Mouse (Mus musculus): ENCODE data around the gene Arpc5l.

The Arpc5l gene

DNA sequence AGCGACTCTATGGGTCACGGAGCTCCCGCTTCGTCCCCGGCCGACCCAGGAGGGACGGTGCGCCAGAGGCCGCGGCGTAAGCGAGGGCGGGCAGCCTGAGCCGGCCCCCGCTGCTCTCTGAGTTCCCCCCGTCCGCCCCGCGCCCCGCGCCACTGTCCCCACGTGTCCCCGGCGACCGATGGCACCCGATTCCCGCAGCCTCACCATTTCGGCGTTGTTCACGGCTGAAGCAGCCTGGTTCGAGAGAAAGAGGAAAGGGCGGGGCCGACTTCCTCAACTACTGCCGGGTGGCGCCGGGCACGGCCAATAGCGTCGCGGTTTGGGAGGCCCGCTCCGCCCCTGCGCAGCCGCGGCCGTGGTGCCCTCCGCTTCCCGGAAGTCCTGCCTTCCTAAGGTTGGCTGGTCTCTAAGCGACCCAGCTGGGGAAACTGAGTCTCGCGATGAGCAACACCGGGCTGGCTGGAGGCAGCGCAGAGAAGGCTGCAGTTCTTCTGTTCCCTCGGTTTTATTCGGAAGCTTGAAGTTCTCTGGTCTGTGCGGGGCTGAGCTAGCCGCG is at the start of gene Arpc5l:
Arpc5l (plus strand) TSS at position 469 of the 556 bp plus-strand sequence.
- DNase-seq (ENCODE audit: low read depth, low spot score), result peak; percentile 85

DNA sequence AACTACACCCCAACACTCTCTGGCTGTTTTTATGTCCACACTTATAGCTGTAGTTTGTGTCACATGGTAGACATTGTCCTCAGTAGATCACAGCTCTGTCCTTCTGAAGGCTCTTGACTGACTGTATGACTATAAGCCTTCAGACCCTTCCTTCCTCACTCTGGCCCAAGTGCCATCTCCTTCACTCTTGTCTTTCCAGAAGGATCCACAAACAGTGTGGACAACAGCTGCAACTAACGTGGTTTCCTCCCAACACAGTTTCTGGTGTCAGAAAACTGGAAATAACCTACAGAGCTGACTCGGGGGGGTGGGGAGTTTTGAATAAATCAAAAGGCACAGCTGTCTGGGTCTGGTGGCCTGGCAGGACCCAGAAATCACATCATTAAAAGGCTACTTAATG is 49.1 kb upstream of the Arpc5l start:
- DNase-seq (ENCODE audit: low read depth, low spot score), result no peak

DNA sequence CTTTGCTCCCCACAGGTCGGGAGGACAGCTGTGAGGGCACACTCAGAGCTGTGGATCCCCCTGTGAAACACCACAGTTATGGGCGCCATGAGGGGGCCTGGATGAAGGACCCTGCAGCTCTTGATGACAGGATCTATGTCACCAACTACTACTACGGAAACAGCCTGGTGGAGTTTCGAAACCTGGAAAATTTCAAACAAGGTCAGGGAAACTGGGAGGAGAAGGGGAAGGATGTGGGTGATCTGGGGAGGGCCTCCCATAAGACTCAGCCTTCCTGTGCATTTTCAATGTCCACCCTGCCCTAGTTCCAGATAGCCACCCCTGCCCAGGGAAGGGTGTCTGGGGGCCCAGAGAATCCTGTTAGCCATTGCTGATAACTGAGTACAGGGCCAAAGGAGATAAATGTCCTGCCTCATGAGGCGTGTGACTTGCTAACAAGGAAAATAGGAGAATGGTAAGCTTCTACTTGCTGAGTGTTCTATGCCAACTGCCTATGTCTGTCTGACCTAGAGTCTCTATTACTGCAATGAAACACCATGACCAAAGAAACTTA is 47.4 kb upstream of the Arpc5l start:
- no peak for DNase-seq (ENCODE audit: low read depth, low spot score)

DNA sequence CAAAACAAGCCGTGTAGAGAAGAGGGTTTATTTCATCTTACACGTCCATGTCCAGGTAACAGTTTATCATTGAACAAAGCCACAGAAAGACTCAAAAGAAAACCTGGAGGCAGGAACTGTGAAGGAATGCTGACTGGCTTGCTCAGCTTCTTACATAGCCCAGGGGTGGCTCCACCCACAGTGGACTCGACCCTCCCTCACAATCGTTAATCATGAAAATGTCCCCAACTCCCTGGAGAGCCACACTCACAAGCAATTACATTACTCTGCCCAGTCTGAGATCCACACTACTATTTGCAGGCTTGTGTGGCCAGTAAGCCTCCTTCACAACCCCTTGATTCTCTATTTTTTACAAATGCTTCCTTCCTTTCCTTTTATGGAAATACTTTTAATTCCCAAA is 41.0 kb upstream of the Arpc5l start:
- peak; percentile 71 for DNase-seq (ENCODE audit: low read depth, low spot score)

DNA sequence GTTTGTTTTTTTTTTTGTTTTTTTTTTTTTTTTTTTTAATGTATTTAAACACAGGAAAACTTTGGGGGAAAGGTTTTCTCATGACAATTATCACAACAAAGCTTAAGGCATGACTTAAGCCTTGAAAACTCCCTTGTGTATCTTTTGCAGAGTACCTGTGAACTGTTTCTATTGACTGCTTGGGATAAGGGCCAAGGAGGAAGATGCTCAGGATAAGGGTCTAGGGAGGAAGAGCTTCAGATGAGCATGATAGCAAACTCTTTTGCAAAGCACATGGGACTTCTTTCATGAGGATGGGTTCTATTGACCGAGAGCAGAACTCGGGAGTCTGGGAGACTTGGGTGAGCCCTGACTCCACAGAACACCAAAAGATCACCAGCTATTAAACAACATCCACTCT is 35.5 kb upstream of the Arpc5l start:
- DNase-seq (ENCODE audit: low read depth, low spot score), result no peak

DNA sequence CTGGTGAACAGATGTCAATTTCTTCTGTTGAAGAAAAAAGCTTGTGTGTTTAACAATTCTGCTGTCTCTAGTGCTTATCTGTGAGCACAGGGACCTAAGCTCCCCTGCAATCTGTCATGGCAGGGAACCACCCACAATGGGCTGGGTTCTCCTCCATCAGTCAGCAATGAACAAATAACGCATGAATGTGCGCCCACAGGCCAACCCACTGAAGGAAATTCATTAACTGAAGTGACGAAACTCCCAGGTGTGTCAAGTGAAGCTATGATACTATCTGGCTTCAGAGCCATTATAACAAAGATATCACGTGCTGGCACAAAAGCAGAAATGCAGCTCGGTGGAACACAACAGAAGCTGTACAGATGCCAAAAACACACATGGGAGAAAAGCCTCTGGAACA is 35.1 kb upstream of the Arpc5l start:
- DNase-seq (ENCODE audit: low read depth, low spot score), result no peak

DNA sequence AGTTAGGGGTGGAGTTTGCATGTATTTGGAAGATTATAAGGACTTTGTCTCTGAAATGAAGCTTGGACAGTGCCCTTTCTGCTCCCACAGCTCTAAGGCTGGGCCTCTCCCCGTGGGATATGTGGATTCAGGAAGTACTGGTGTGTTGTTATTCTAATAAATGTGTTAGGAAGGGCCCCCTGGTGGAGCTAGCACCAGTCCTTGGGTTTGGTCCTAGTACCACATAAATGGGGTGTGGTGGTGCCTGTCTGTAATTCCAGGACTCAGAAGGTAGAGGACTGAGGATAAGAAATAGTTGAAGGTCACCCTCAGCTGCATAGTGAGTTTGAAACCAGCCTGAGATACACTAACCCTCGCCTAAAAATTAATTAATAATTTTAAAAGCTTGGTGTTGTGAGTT is 31.9 kb upstream of the Arpc5l start:
- DNase-seq (ENCODE audit: low read depth, low spot score), result no peak

DNA sequence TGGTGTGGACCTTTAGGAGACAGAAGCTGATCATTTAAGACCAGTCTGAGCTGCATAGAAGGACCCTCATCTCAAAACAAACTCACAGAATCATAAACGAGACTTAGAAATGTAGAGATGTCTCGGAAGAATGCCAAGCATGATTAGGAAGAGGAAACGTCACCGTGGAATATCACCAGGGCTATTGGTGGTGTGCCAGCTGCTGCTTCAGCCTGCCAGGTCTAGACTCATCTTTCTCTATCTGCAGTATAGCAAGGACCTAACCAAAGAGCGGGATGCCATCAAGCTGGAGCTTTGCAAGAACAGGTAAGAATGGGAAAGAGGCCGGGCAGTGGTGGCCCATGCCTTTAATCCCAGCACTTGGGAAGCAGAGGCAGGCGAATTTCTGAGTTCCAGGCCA is 31.4 kb upstream of the Arpc5l start:
- no peak for DNase-seq (ENCODE audit: low read depth, low spot score)

DNA sequence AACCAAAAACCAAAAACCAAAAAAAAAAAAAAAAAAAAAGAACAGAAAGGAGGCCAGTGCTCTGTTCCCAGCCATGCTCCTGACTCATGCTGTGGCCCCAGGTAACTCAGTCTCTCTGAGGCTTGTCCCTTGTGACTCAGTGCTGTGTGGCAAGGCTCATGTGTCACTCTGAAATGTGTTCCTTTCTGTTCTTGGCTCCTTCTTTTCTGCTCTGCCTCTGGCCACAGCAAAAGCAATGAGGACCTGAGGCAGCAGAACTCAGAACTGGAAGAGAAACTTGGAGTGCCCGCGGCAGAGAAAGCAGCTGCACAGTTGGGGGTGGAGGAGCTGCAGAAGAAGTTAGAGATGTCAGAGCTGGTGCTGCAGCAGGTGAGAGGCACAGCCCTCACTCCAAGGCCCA is 31.0 kb upstream of the Arpc5l start:
- DNase-seq (ENCODE audit: low read depth, low spot score), result no peak

DNA sequence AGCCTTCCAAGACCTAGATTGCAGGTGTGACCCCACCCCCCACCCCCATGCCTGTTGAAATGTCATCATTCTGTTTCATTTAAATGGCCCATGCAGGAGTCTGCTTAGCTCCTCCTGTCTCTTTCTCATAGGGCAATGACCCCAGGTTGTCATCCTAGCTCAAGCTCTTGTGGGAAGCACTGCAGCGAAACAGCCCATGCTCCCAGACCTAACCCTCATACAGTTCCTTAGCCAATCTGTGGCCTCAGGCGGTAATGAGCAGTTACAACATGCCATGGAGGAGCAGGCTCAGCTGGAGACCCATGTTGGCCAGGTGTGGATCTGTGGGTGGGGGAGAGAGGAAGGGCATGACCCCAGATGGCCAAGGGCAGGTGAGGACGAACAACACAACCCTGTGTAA is 30.0 kb upstream of the Arpc5l start:
- no peak for DNase-seq (ENCODE audit: low read depth, low spot score)

DNA sequence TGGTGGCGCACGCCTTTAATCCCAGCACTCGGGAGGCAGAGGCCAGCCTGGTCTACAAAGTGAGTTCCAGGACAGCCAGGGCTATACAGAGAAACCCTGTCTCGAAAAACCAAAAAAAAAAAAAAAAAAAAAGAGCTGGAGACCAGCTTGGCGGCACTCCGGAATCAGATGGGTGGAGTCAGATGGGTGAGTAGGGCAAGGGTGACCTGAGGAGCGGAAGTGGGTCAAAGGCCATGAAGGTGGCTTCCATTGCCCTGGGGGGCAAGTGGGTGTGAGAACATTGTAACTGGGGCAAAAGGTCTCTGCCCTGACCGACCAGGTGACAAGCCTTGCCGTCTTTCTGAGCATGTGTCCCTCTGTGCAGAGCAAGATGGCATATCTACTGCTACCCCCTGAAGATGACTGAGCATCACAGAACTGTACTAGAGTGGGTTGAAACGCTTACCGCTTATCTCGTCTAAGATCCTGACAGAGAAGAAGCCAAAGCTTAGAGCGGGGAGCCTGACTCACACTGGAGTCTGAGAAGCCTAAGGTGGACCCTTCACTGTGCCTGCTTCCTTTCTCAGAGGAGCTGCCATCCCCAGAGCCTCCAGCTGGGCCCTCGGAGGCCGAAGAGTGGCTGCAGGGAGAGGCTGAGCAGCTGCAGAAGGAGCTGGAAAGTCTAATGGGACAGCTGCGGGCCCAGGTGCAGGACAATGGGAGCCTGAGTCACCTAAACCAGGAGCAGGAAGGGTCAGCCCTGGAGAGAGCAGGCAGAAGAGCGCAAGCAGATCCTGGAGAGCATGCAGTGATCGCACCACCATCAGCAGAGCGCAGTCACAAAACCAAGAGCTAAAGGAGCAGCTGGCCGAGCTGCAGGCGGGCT is 29.0 kb upstream of the Arpc5l start:
- no peak for DNase-seq (ENCODE audit: low read depth, low spot score)

DNA sequence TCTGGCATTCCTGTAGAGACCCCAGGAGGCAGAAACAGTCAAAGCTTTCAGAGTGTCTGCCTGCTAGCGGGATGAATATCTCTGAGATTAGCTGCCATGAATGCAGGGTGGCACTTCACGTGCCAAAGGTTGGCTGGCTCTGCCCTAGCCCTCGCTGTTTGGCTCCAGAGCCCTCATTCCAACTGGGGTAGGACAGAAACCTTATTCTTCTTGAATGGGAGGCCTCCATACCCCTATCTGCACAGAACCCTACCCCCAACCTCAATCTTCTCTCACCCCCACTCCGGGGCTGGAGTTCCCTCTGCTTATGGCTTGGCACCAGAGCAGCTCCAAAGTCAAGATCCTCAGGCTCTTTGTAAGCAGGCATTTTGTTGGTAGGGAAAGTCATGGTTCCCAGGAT is 27.3 kb upstream of the Arpc5l start:
- no peak for DNase-seq (ENCODE audit: low read depth, low spot score)

DNA sequence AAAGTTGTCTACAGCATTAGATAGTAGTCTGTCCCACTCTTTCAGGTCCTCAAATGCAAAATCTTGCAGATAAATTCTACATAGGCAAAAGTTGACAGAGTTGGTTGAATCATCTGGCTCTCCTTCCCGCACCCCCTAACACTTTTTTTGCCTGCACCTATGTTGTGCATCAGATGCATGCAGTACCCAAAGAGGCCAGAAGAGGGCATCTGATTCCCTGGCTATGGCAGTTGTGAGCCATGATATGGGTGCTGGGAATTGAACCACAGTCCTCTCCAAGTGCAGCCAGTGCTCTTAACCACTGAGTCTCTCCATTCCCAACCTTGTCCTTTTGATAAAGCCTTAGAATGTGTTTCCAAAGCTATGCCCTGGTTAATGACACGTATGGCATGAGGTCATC is 21.7 kb upstream of the Arpc5l start:
- no peak for DNase-seq (ENCODE audit: low read depth, low spot score)

DNA sequence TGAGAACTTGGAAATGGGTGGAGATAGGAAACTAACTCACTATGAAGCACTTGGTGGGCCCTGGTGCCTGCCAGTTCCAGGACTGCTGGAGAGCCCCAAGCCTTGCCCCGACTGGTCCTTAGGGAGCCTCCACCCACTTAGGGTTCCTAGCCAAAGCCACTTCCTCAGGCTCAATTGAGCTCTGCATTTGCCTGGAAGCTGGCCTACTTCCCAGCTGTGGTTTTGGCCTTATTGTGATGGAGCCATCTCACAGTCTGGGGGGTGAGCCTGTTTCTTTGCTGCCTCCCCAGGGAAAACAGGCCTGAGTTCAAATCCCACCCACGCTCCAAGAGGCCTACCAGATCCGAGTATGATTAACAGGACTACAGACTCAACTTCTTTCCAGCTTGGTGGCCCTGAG is 18.6 kb upstream of the Arpc5l start:
- DNase-seq (ENCODE audit: low read depth, low spot score), result no peak

DNA sequence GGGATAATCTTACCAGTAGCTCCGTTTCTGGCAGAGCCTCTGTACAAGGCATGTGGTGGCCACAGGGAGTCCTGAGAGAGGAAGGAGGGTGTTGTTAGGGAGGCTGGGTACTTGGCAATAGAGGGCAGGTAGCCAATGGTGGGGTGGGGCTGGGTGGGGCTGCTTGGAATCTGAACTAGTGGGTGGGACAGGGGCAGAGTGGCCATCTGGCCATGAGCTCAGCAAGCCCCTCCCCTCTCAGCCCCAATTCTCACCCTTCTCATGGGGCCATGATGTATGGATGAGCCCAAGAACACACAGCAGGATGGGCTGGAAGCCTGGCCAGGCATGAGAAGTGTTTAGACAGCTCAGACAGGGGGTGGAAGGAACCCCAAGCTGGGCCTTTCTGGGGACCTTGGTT is 17.8 kb upstream of the Arpc5l start:
- DNase-seq (ENCODE audit: low read depth, low spot score), result no peak

DNA sequence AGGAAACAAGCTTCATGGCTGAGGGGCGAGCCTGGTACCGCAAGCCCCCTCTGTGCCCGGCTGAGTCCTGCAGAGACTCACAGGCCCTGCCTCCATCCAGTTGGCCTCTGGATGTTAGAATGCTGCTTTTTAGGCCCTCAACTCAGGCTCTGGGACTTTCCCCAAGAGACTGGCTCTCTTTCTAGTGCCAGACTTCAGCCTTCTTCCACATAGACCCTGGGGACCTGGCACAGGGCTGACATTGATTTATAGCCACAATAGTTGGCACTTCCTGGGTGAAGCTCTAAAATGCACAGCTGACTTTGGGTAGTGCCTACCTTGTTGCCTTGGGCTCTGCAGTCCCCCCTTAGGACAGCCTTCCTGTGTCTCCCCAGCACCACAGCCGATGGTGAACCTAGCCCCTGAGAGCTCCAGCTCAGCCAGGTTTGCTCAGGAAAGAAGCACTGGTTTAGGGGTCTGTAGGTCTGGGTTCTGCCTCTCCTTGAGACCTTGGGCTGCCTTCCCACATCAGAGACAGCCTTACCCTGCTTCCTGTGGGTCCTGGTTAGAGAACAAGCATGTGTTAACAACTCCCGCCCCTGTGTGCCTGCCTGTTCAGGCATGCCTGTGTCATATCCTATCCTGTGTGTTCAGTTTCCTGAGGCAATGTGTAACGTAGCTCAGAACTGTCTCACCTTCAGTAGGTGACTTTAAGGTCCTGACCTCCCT is 17.2 kb upstream of the Arpc5l start:
- DNase-seq (ENCODE audit: low read depth, low spot score), result no peak

DNA sequence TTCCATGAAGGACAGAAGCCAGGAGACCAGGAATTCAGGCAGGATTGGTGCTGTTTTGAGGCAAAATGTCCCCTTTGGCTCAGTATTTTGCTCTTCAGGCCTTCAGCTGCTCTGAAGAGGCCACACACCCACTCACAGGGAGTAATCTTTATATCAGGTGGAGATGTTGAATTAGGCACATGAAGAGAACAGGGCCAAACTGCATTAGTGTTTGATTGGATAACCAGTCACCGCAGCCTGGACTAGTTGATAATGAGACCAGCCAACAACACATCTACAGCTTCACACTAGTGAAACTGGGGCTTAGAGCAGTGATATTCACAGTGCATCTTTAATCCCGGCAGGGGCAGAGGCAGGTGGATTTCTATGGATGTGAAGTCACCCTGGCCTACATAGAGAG is 16.2 kb upstream of the Arpc5l start:
- DNase-seq (ENCODE audit: low read depth, low spot score), result no peak

DNA sequence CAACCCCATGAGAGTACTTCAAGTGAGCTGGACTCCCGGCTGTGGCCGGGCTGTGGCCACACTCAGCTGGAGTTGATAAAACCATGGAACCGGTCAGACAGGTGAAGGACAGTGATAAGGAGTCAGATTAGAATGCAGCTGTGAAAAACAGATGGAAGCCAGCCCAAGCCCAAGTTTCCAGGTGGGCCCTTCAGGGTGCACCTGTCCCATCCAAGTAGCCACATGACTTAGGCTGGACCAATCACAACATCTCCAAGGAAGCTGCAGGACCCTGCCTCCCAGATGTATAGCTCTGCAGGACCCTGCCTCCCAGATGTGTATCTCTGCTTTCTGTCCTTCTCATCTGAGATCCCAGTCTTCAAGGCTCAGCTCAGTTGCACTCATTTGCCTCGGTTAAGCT is 13.1 kb upstream of the Arpc5l start:
- DNase-seq (ENCODE audit: low read depth, low spot score), result no peak

DNA sequence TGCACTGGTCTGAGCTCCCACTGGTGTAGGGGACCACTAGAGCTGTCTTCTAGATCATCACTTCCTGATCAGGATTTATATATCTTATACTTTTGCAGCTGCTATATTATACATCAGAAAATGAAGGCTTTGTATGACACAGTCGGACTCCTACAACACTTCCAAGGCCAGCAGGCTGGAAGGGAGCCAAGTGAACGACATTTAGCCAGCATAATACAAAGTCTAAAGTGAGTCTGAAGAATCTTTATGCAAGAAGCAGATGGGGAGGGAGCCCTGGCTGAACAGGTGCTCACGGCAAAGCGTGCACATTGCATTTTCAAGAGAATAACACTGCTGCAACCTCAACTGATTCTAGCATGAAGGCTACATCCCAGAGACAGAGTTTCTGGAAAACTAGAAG is 12.7 kb upstream of the Arpc5l start:
- no peak for DNase-seq (ENCODE audit: low read depth, low spot score)

DNA sequence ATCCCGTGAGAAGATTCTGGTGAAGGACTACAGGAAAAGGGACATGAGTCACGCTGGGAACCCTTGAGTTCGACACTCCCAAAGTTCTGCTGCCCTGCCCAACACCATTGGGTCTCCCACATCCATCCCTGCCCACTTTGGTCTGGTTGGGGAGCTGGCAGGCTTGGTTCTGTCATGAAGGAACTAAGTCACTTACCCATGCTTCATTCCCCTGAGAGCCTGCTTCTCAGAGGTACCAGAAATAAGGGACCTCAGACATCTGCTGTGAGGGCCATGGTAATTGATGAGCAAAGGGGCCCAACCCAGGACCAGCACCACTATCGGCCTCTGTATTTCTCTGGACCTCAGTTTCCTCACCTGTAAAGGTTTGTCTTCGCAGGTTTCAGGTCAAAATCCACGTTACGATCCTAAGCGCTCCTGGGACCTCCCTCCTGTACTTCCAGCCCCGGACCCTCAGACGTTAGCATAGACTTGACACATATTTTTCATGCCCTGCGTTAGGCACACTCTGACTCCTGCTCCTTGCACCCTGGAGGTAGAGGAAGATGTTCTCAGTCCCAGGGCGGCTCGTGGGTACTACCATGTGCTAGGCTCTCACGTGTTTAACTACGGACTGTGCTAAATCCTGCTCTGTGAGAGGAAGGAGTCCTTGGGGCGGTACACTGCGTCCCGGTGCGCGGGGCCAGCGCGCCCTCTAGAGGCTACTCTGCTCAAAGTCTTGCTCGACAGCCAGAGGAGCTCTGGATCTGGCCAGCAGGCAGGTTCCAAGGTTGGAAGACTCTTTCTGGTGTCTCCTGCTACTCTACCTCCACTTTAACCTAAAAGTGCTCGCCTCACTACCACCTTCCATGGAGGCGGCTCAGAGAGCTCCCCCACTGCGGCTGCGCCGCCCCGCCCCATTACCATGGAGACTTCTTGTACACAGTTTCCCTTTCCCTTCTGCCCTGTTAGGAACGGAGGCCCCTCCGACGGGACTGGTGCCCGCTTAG is 7.5 kb upstream of the Arpc5l start, which contains the start of gene Wdr38:
Wdr38 (plus strand) TSS at position 91 of the 989 bp plus-strand sequence.
- DNase-seq (ENCODE audit: low read depth, low spot score), result peak; percentile 86

DNA sequence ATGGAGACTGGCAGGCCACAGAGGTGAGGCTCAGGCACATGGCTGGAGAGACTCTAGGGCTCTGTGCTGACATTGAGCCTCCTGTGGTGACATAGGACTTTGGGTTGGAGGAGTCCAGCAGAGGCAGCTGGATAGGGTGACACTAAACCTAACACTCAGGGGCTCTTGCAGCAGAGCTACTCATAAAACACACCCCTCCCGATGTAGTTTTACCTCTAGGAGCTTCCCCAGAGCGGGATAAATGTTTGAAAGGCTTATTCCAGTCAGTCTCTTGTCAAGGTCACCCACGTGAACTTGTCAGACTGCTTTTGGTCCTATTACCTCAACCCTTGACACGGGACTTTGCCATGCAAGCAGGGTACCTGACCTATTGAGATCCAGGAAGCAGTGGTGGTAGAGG is 5.8 kb upstream of the Arpc5l start:
- no peak for DNase-seq (ENCODE audit: low read depth, low spot score)
